Mouse (Mus musculus) right cerebral cortex, postnatal 4 days (tissue): ENCODE data around the gene Tapbp.

Experiments used
- DNase-seq: peaks from one replicate; pipeline ENCODE4 v3.0.0-alpha.2; 2022

Gene Tapbp

GRCm38 (mm10) chr17:33972691-33973090 is 57.0 kb downstream of the Tapbp start:
- no peak for DNase-seq

- no peak for DNase-seq
These were observed 57.9 kb downstream of the Tapbp start for GRCm38 (mm10) chr17:33973572-33973971.

GRCm38 (mm10) chr17:33977861-33978557 is 62.3 kb downstream of the Tapbp start:
- DNase-seq = no peak

GRCm38 (mm10) chr17:33978631-33979031 is 62.9 kb downstream of the Tapbp start:
- no peak for DNase-seq
